Mouse (Mus musculus): ENCODE measurements around the gene Kcna10. TPM values are rescaled to one million over a fixed set of nuclear protein-coding genes. Genes with fewer than 3 reads are reported as not detected.

The Kcna10 gene
- total and polyA plus RNA-seq, 3 experiments = not detected

GRCm38 (mm10) chr3:107185597-107185996 lies 2.7 kb downstream of the Kcna10 start:
- Histone ChIP-seq H3K36me3 (ENCODE audit: control insufficient read depth, insufficient read depth, low read length) (no peaks in the 10 kb centered on the region), H3K9ac (ENCODE audit: low read depth, low read length) (no peak overlapping the region), H3K4me1 (ENCODE audit: control insufficient read depth, insufficient read depth, low read length) (no peaks in the 10 kb centered on the region), H3K27me3 (ENCODE audit: control insufficient read depth, insufficient read depth, low read length) (no peaks in the 10 kb centered on the region), H3K27ac (no peak overlapping the region), H3K4me3 (no peak overlapping the region), H3K79me2 (replicated peaks; ENCODE audit: control insufficient read depth, insufficient read depth, low read length) (no peaks in the 10 kb centered on the region)
- no peak for DNase-seq
- TF ChIP-seq CTCF (IDR thresholded peaks at IDR 0.05) (no peak), POLR2A (IDR thresholded peaks at IDR 0.05; ENCODE audit: insufficient read depth, low read depth, low read length) (no peak), EP300 (IDR thresholded peaks at IDR 0.05; ENCODE audit: insufficient read depth, low read depth, low read length) (no peak)
- WGBS = 82% methylated on average over 3 of the region's 3 CpGs
- intact Hi-C loops (cut with DNase I) = no loop called here

GRCm38 (mm10) chr3:107187022-107187421 lies 4.2 kb downstream of the Kcna10 start:
- Histone ChIP-seq H3K27me3 (ENCODE audit: control insufficient read depth, insufficient read depth, low read length) (no peaks in the 10 kb centered on the region), H3K27ac (no peak overlapping the region), H3K36me3 (ENCODE audit: control insufficient read depth, insufficient read depth, low read length) (no peaks in the 10 kb centered on the region), H3K4me3 (no peak overlapping the region), H3K79me2 (replicated peaks; ENCODE audit: control insufficient read depth, insufficient read depth, low read length) (no peaks in the 10 kb centered on the region), H3K4me1 (ENCODE audit: control insufficient read depth, insufficient read depth, low read length) (no peaks in the 10 kb centered on the region), H3K9ac (ENCODE audit: low read depth, low read length) (no peak overlapping the region)
- DNase-seq = no peak
- 64% methylated on average over 4 of the region's 4 CpGs for WGBS
- intact Hi-C loops (cut with DNase I) = no loop called here
- no peak for TF ChIP-seq POLR2A (IDR thresholded peaks at IDR 0.05; ENCODE audit: insufficient read depth, low read depth, low read length)
- no peak for TF ChIP-seq CTCF (IDR thresholded peaks at IDR 0.05)
- no peak for TF ChIP-seq EP300 (IDR thresholded peaks at IDR 0.05; ENCODE audit: insufficient read depth, low read depth, low read length)

- 35% methylated on average over 6 of the region's 6 CpGs for WGBS
- Histone ChIP-seq H3K36me3 (ENCODE audit: control insufficient read depth, insufficient read depth, low read length) (no peaks in the 10 kb centered on the region), H3K79me2 (replicated peaks; ENCODE audit: control insufficient read depth, insufficient read depth, low read length) (no peaks in the 10 kb centered on the region), H3K4me1 (ENCODE audit: control insufficient read depth, insufficient read depth, low read length) (no peaks in the 10 kb centered on the region), H3K9ac (ENCODE audit: low read depth, low read length) (no peak overlapping the region), H3K4me3 (no peak overlapping the region), H3K27ac (no peak overlapping the region), H3K27me3 (ENCODE audit: control insufficient read depth, insufficient read depth, low read length) (no peaks in the 10 kb centered on the region)
- DNase-seq = peak in 1 of 2 experiments; percentile 33
- intact Hi-C loops (cut with DNase I) = loop anchor here (1.0 kb wide), 1 partner anchor 94 kb away; no protein-coding TSS in a partner anchor
- TF ChIP-seq EP300 (IDR thresholded peaks at IDR 0.05; ENCODE audit: insufficient read depth, low read depth, low read length) (0 out of 2 replicates have a peak, but pooled peaks have one; percentile 12), POLR2A (IDR thresholded peaks at IDR 0.05; ENCODE audit: insufficient read depth, low read depth, low read length) (no peak), CTCF (IDR thresholded peaks at IDR 0.05) (peak; percentile 75)
Observed at GRCm38 (mm10) chr3:107188226-107188899, 5.5 kb downstream of the Kcna10 start.

- H3K79me2 ChIP-seq (replicated peaks; ENCODE audit: control insufficient read depth, insufficient read depth, low read length) = no peaks in the 10 kb centered on the region
Observed at GRCm38 (mm10) chr3:107201310-107202180, 18.7 kb downstream of the Kcna10 start.

GRCm38 (mm10) chr3:107204413-107204812 lies 21.6 kb downstream of the Kcna10 start:
- 75% methylated on average over 3 of the region's 3 CpGs for WGBS
- TF ChIP-seq CTCF (IDR thresholded peaks at IDR 0.05) = no peak
- TF ChIP-seq EP300 (IDR thresholded peaks at IDR 0.05; ENCODE audit: insufficient read depth, low read depth, low read length) = no peak
- TF ChIP-seq POLR2A (IDR thresholded peaks at IDR 0.05; ENCODE audit: insufficient read depth, low read depth, low read length) = no peak
- intact Hi-C loops (cut with DNase I) = loop anchor here (10.0 kb wide), 2 partner anchors 150 to 370 kb away; no protein-coding TSS in a partner anchor

More at GRCm38 (mm10) chr3:107201310-107202180, 18.7 kb downstream of the Kcna10 start:
- Histone ChIP-seq H3K4me3 (no peak overlapping the region), H3K36me3 (ENCODE audit: control insufficient read depth, insufficient read depth, low read length) (no peaks in the 10 kb centered on the region), H3K27me3 (ENCODE audit: control insufficient read depth, insufficient read depth, low read length) (no peaks in the 10 kb centered on the region), H3K27ac (no peak overlapping the region), H3K4me1 (ENCODE audit: control insufficient read depth, insufficient read depth, low read length) (peaks cover 3% of the 10 kb centered on the region), H3K9ac (ENCODE audit: low read depth, low read length) (no peak overlapping the region)
- DNase-seq = no peak
- 57% methylated on average over 9 of the region's 9 CpGs for WGBS
- intact Hi-C loops (cut with DNase I) = loop anchor here (10.0 kb wide), 2 partner anchors 153 to 373 kb away; no protein-coding TSS in a partner anchor
- TF ChIP-seq POLR2A (IDR thresholded peaks at IDR 0.05; ENCODE audit: insufficient read depth, low read depth, low read length) = no peak
- TF ChIP-seq EP300 (IDR thresholded peaks at IDR 0.05; ENCODE audit: insufficient read depth, low read depth, low read length) = no peak
- TF ChIP-seq CTCF (IDR thresholded peaks at IDR 0.05) = no peak

More at GRCm38 (mm10) chr3:107204413-107204812, 21.6 kb downstream of the Kcna10 start:
- no peaks in the 10 kb centered on the region for H3K27me3 ChIP-seq (ENCODE audit: control insufficient read depth, insufficient read depth, low read length)
- no peak for DNase-seq
- H3K79me2 ChIP-seq (replicated peaks; ENCODE audit: control insufficient read depth, insufficient read depth, low read length) = no peaks in the 10 kb centered on the region
- H3K27ac ChIP-seq = no peak overlapping the region
- H3K4me3 ChIP-seq = no peak overlapping the region
- H3K36me3 ChIP-seq (ENCODE audit: control insufficient read depth, insufficient read depth, low read length) = no peaks in the 10 kb centered on the region
- H3K4me1 ChIP-seq (ENCODE audit: control insufficient read depth, insufficient read depth, low read length) = peaks cover 12% of the 10 kb centered on the region
- H3K9ac ChIP-seq (ENCODE audit: low read depth, low read length) = no peak overlapping the region

Measured in heart, adult 2 months (tissue).